Mouse (Mus musculus): Measurements from ENCODE around the gene Tmem9.
A peak's percentile ranks its signal among the peaks of the same experiment; 100 is the strongest.

Tmem9 gene

DNA sequence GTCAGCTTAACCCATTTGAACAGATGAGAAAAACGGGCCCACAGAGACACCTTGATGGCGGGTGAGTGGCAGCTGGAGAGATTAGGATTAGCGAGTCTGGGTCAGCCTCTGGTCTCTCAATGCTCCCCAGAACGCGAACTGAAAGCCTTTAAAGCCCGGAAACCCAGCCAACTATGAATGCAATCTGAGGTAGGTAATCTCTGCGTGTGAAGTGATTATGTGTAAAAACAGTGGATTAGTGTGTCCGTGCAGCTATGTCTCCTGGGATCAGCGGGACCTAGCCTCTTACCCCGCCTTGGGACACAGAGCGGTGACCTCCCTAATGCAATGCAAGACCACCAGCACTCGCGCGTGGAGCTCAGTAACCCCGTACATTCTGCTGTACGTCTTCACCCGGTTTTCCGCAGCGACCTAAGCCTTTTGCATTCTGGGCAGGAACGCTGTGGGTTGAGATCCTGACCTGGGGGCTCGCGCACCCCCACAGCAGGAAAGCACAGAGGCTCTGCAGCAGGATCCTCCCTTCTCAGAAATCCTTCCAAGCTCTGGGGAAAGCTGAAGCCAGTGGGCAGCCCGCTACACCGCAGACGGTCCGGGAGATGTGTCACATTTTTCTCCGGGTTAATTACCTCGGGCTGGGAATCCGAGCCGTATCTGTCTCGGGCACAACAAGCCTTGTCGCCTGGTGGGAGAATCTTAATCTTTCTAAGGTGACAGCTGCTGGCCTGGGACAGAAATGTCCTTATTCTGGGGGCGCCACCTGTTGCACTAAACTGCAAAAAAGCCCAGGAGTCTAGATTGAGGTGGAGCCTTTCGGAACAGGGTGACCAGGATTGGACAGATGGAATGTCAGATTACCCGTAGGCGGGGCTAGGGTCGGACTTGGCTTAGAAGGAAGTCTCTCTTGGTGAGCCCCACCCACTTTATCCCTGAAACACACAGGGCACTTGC is at the start of gene Tmem9:
Gene Tmem9, plus strand, starts transcription at position 940 of the 948 bp plus-strand sequence.
- DNase-seq: peak; percentile 71 to 77

DNA sequence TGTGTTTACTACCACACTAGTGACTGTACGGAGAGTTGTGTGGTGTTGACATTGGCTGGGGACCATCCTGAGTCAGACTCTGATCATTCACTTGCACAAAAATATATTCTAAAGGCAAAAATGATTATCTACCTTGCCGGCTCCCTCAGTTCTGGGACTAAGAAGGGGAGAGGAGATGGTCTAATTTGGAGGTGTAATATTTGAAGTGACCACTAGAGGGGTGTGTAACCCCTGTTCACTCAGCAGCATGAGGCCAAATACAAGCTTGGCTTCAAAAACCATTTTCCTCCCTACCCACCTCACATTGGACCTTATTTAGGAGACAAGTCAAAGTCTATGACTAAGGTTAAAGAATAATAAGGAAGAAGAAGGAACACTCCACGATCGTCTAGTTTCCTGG is 49.5 kb upstream of the Tmem9 start:
- peak; percentile 46 to 69 for DNase-seq

DNA sequence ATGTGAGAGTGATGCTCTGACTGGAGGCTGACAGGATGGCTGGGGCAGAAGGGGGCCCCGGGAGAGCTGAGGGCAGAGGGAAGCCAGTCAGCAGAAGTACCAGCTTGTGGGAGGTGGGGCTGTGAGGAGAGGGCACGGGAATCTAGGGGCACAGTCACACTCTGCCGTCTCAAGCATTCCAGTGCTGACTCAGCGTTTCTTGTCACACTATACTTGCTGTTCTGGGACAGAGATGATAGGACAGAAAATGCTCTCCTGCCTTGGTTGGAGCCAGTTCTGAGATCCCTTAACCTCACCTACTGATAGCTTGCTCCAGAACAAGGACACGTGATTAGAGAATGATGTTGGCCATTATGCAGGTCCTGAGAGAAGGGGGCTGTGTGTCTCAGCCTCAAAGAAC is 44.8 kb upstream of the Tmem9 start:
- DNase-seq: no peak

DNA sequence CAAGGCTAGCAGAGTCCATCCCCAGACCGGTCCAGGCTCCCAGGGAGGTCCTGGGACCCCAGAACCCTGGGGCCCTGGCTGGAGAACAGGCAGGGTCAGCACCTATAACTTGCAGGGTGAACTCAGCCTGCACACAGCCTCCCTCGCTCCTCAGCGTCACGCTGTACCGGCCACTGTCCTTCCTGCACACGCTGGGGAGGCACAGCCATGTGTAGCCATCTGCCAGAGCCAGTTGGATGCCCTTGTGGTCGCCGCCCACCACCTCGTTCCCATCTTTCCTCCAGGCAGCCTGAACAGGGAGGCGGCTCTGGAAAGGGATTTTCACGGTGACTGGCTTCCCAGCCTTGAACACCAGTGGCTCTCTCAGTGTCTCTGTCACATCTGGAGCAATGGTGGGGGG is 43.4 kb upstream of the Tmem9 start:
- no peak for DNase-seq

DNA sequence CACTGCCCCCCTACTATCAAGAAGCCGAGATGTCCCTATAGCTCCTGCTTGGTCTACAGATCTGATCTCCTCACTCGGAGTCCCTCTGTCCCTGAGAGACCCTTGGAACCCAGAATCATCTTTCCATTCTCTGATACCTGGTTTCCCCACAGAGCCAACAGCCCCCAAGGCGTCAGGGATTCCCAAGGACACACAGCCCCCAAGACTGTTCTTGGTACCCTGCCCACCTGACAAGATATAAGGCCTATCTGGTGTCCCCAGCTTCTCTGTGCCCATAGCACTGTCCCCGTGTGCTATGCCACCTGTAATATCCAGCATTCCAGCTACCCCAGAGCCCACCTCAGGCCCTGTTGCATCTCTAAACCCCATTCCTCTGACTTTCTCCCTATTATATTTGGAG is 40.2 kb upstream of the Tmem9 start:
- no peak for DNase-seq

DNA sequence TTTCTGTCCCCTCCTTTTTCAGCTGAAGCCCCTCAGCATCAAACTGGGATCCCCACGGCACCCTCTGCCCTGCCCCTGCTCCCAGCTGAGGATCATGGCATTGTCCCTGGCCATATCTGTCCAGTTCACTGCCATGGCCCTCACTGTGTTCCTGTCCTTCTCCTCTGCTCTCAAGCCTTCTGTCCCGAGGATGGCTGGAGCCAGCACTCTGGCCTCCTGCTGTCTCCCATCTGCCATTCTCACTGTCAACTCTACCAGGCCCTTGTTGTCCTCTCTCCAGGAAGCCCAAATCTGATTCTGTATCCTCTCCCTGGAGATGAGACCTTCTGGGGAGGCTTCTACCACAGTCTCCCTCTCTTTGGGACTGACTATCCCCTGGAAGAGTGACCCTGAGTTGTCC is 37.5 kb upstream of the Tmem9 start:
- DNase-seq: peak; percentile 39 to 67

DNA sequence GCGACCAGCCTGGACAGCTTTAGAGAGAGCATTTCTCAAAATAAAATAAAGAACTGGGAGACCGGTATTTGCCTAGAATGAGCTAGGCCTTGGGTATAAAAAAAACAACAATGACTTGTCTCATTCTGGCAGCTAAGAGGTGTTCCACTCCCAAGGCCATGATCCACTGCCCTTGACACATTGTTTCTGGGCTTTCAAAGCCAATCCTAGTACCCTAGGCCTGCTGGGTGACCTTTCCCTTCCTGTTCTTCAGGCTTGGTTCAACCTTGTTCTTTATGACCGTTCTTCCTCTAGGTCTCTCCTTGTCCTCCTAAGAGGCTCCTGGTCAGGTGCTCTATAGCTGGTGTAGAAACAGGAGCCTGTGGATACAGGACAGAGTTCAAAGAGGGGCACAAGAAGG is 35.4 kb upstream of the Tmem9 start:
- DNase-seq: no peak

DNA sequence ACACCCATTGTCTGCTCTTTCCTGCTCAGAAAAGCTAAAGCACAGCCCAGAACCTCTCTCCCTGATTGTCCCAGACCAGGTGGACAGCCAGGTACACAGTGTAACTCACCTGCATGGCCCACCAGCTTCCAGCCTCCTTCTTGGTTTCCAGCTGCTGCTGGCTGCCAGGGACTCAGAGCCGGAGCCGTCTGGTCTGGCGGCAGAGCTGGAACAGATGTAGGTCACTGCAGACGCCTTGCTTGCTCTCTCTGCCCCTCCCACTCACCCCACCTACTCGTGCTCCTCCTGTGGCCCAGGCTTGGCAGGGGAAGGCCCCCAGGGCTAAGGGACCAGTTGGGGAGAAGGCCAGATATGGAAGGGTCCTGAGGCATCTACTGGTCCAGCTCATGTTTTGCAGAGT is 23.8 kb upstream of the Tmem9 start:
- DNase-seq: no peak

DNA sequence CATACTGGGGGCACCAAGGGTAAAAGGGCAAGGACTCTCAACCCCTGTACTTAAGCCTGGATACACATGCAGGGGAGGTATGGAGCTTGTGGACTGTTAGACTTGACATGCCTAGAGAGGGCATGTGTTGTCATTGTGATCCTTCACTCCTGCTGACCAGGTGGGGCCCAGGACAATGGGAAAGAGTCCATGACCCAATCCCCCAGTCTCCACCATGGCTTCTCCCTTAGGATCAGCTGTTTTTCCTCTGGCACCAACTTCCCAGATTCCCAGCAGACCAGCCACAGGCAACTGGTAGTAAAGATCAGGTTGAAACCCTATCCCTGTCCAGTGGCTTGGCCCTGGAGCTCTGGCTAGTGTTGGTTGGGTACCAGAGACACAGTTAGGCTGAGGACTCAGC is 18.1 kb upstream of the Tmem9 start:
- DNase-seq: no peak

DNA sequence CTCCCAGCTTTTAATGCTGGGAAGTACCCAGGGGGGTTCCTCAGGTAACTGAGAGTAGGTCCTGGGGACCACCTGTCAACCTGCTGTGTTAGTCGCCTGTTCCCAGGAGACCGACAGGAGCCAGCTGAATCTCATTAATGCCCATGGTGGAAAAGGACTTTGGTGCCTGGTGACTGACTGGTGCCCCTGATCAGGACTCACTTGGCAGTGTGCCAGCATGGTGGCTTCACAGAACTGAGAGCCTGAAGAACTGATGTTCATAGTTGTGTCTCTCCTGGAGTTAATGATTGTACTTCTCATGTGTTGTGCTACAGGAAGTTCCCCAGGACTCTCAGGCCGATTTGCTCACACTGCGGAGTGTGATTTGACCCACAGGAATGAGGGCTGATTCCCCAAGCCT is 14.5 kb upstream of the Tmem9 start:
- DNase-seq: peak in 1 of 2 experiments; percentile 38

DNA sequence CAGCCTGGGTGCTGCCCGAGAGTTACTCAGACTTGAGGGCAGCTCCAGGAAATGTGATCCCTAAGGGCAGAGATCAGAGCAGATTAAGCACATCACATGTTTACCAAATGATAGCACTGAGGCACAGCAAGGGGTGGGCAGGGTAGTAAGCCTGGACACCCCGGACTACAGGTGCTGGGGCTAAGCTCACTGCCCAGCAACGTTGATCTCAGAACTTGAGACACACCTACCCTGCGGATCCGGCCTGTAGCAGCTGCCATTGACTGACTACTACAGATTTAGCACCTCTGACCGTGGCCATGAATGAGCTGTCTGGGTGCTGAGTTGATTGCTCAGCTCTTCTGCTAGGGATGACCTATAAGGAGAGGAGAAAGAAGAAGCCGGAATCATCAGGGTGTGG is 10.4 kb upstream of the Tmem9 start:
- DNase-seq: no peak

DNA sequence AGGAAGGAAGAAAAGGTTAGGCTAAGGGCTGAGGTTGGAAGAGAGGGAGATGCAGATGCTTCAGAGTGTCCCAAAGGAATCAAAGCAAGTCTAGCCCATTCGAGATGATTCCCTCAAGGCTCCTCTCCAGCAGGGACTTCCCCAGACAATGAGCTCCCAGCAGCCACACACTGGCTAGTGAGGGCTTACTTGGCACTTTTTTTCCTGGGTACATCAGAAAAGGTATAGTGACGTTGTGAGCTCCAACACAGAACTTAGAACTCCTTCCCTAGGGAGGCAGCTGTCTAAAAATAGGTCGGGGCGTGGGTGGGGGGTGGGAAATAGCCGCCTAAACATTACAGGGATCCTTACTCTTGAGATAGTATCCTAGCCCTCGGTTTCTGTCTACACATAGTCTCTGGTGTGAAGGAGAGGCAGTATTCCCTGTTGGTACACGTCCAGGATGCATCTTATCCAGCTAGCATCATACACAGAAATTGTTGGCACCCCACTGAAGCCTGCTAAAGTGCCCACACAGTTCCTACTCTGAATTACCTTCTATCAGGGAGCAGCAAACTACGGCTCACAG is 8.1 kb upstream of the Tmem9 start:
- DNase-seq: no peak

DNA sequence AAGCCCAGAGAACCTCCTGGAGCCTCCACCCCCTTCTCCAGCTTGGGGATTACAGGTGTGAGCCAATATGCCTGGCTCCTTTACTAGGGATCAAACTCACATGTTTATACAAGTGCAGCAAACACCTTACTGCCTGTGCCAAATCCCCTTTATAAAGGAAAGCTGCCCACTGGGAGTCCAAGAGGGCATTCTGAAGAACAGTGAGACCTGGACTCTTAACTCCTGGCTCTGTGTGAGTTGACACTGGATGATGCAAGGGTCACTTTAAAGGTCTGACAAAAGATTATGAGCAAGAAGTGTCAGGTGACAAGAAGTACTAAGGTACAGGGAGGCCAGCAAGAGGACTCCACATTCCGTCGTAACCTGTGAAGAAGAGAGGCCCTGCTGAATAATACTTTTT is 6.5 kb upstream of the Tmem9 start:
- no peak for DNase-seq

DNA sequence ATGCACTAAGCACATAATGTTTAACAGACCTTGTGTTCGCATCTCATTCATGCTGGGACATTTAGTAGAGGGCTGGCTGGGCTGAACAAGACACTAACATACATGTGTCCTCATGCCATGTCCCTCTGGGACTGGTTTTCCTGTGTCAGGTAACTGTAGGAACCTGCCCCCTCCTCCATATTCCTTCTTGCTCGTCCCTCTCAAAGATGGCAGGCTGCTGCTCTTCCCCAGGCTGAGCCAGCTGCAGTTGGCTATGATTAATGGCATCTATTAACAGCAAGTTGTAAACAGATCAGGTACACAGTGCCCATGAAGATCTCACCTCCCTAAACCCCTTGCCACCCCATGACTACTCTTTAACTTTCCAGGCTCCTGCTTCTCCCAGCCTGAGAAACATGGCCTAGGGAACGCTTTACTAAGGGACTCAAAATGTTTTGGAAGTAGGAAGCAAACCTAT is 1.6 kb upstream of the Tmem9 start, which contains the start of gene Igfn1:
Gene Igfn1, minus strand, starts transcription at position 51 of the 457 bp plus-strand sequence.
- DNase-seq: no peak

DNA sequence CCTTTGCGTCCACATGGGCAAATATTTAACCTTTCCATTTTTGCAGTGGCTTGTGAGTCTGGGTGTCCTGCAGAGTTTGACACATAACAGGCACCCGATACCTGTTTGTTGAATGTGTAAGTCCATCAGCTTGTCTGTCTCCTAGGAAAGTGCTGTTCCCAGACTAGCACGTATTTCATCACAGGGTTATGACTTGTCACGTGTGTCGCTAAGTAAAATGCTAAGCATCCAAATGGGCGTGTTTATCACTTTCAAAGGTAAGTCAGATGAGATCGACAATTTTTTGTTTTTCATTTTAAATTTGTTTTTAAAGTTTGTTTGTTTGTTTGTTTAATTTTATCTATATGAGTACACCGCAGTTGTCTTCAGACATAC is 196 bp downstream of the Tmem9 start:
- no peak for DNase-seq

DNA sequence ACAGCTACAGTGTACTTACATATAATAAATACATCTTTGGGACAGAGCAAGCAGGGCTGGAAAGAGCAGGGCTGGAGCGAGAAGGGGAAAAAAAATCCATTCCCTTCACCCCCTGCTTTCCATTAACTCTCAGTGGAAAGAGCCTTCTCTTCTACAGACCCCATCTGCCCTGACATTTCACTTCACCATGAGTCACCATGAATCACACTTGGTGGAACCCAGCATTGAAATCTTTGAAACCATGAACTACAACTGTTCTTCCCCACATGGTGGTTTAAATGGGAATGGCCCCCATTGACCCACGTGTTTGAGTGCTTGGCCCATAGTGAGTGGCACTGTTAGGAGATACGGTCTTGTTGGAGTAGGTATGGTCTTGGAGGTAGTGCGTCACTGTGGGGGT is 2.3 kb downstream of the Tmem9 start:
- DNase-seq: no peak

DNA sequence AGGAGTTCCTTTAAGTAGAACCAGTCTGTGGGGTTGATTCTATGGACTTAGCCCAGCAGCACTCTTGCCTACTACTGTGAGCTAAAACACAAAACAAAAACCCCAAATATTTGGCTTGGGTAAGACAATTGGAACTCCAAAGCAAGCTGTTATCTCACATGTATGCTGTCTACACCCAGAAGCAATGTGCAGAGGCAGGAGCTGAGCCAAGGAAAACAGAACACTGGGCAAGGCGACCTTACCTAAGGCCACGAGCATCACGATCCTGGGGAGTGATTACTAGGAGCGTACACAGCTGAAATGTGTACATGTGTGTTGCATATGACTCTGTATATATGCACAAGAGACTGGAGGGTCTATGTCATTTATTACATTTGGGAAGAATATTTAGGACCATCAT is 5.6 kb downstream of the Tmem9 start:
- DNase-seq: no peak

DNA sequence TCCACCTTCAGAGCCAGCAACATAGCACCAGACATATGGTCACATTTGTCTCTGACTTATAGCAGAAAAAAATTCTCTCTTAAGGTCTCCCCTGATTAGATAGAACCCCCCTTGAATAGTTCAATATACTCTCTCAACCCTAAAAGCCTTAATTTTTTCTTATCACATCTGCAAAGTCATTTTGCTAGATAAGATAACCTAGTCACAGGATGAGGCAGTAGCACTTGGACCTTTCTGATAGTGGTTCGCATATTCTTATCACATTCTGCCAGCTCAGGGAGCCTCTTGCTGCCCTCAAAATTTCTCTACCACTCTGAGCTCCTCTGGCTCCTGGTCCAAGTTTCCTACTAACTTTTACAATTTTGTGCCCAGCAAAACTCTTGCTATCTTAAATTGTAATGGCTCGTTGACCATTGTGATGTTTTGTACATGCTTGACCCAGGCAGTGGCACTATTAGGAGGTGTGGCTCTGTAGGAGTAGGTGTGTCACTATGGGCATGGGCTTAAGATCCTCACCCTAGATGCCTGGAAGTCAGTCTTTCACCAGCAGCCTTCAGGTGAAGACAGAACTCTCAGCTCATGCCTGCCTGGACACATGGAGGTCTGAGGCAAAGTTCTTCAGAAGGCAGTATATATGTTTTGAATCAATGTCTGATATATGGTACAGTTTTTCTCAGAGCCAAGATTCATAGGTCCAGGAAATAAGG is 7.0 kb downstream of the Tmem9 start:
- DNase-seq: no peak

DNA sequence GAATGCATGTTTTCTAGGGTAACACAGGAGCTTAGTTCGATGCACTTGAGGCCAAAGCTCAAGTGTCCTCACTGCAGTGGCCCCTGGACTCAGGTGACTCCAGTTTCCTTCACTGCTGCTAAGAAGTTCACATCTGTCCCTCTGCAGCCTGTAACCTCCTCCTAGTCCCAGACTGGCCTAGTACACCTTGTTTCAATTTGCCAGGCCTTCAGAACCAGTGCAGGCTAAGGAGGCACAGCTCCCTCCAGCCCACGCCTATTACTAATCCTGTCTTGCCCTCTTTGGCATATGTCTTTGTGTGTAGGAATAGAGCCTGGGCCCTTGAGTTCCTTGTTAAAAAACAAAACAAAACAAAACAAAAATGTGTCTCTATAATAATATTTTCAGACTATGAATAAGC is 9.4 kb downstream of the Tmem9 start:
- no peak for DNase-seq

DNA sequence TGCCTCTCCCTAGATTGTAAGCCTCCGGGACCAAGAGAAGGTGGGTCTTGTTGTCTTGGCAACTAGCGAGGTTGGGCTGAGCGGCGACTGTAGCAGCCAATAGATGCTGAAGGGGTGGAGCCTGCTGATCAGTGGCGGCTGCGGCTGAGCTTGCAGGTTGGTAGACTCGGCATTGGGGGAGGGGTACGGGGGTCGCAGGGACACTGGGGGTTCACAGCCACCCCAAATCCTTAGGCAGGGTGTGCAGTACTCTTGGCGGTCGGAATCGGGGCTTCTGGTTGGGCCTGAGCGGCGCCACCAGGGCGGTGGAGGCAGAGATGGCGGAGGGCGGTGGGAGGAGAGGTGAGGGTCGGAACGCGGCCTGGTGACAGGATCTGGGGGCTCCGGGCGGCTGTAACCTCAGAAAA is 10.0 kb downstream of the Tmem9 start:
- peak; percentile 95 to 97 for DNase-seq

DNA sequence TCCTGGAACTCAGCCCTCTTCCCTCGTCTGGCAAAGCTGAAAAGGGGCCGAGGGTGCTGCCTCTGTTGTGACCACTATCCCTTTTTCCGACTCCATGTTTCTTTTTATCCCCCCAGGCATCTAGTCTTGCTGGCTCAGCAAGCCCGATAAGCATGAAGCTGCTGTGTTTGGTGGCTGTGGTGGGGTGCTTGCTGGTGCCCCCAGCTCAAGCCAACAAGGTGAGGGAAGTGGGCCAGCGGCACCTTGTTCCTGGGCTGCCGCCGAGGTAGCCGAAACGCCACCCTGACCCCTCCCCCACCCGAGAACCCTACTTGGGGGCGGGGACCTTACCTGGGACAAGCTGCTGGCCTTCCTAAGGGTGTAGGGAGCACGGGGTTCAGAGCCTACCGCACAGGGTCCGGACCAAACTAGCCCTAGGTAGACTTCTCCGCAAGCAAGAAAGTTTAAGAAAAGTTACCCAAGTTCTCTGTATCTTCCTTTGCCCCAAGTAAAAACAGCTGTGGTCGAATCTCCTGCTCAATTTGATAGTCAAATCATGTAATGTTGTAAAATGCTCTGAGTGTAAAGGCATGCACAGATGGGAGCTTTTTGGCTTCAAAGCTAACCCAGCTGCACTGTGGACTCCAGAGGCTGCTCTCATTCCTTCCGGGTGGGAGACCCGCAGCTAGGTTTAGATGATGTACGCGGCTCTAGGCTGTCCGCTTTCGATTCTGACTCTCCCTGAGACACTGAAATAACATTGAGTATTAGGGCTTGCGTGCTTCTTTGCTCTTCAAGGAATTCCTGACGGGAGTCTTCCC is 10.6 kb downstream of the Tmem9 start:
- peak; percentile 61 to 63 for DNase-seq

DNA sequence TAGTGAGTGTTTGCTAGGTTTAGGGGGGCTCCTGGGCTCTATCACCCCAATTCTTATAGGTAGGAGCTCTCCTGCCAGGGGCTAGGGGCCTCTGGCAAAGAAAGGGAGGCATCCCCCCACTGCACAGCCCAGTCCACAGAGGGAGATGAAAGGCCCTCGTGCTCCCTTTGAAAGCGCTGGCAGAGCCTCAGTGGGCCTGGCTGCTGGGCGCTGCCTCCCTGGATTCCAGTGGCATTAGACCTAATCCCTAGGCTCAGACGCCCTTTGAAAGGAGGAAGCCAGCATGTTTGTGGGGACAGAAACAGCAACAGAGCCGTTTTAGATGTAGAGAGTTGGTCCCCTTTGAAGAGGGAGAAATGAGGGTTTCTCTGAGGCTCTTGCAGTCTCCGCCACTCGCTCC is 22.3 kb downstream of the Tmem9 start:
- DNase-seq: no peak

DNA sequence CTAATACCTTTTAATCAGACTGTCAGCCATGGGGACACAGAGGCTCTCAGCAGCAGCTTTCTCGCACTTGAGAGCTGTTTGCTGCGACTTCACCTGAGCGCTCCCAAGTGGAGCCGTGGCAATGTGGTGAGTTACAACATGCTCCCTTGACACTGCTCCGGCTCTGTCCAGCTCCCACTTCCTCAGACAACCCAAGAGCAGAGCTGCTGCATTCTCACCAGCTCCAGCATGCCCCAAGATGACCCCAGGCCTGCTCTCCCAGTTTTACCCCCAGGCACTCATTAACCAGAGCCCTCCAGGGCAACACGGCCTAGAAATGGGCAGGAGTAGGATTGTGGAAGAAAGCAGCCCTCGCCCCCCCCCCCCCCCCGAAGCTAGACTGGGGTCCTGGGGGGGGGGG is 23.7 kb downstream of the Tmem9 start:
- no peak for DNase-seq
